Mouse (Mus musculus) gastrocnemius, postnatal 25 days (tissue): Measurements from ENCODE around the gene Cpt1a. TPM values are rescaled to one million over a fixed set of nuclear protein-coding genes. Genes with fewer than 3 reads are reported as not detected.
A peak's percentile ranks its signal among the peaks of the same experiment; 100 is the strongest.

Source experiments
- DNase-seq: peaks from one replicate; pipeline ENCODE4 v3.0.0; 2022
- long read RNA-seq, 2 experiments: library from polyadenylated mRNA; stranded (forward); transcript quantifications; one replicate each; pipeline ENCODE4 v2.0.0; 2021
- total RNA-seq, 2 experiments: library from RNA; stranded (reverse); gene quantifications; 1 replicate in 1 of 2; 2 replicates in 1 of 2; pipeline ENCODE4 v1.2.3; 2021

Cpt1a gene
- total RNA-seq = 10 to 100 TPM; 13.8 to 14.3 TPM
- long read RNA-seq, experiment 1, partial matches to known transcripts = 1 of 2 reads
- long read RNA-seq, experiment 1, other reads (novel, unspliced or antisense) = 1 of 2 reads
- long read RNA-seq, experiment 2, full-length matches to known transcripts = 1 of 2 reads
- long read RNA-seq, experiment 2, partial matches to known transcripts = 1 of 2 reads
- long read RNA-seq, experiment 2, other reads (novel, unspliced or antisense) = 0 of 2 reads

- peak; percentile 64 for DNase-seq
Measured at GRCm38 (mm10) chr19:3322261-3322969, at the start of gene Cpt1a. Gene Cpt1a, plus strand, starts transcription at chr19:3322334.

- no peak for DNase-seq
Measured at GRCm38 (mm10) chr19:3273331-3273730, 48.8 kb upstream of the Cpt1a start.

- no peak for DNase-seq
Measured at GRCm38 (mm10) chr19:3275744-3276365, 46.3 kb upstream of the Cpt1a start.

GRCm38 (mm10) chr19:3281886-3282285 is 40.2 kb upstream of the Cpt1a start:
- no peak for DNase-seq

GRCm38 (mm10) chr19:3282572-3283467 is 39.3 kb upstream of the Cpt1a start, which contains the start of the genes Mrpl21 and Ighmbp2:
Gene Mrpl21, plus strand, starts transcription at chr19:3282901.
Gene Ighmbp2, minus strand, starts transcription at chr19:3283017.
- peak; percentile 85 for DNase-seq

GRCm38 (mm10) chr19:3289006-3289405 is 33.1 kb upstream of the Cpt1a start:
- no peak for DNase-seq

- peak; percentile 45 for DNase-seq
Measured at GRCm38 (mm10) chr19:3292028-3292427, 30.1 kb upstream of the Cpt1a start.

GRCm38 (mm10) chr19:3292993-3293392 is 29.1 kb upstream of the Cpt1a start:
- no peak for DNase-seq

- DNase-seq = no peak
Measured at GRCm38 (mm10) chr19:3295245-3295644, 26.9 kb upstream of the Cpt1a start.

- no peak for DNase-seq
Measured at GRCm38 (mm10) chr19:3297034-3297433, 25.1 kb upstream of the Cpt1a start.

- DNase-seq = no peak
Measured at GRCm38 (mm10) chr19:3297775-3298174, 24.4 kb upstream of the Cpt1a start.

GRCm38 (mm10) chr19:3304017-3304416 is 18.1 kb upstream of the Cpt1a start:
- DNase-seq = no peak

- DNase-seq = no peak
Measured at GRCm38 (mm10) chr19:3307175-3307949, 14.8 kb upstream of the Cpt1a start.

GRCm38 (mm10) chr19:3319341-3319740 is 2.8 kb upstream of the Cpt1a start:
- DNase-seq = no peak

- DNase-seq = no peak
Measured at GRCm38 (mm10) chr19:3320086-3320485, 2.0 kb upstream of the Cpt1a start.

GRCm38 (mm10) chr19:3320801-3321200 is 1.3 kb upstream of the Cpt1a start:
- no peak for DNase-seq

- peak; percentile 67 for DNase-seq
Measured at GRCm38 (mm10) chr19:3321617-3322016, 517 bp upstream of the Cpt1a start.

GRCm38 (mm10) chr19:3323201-3323621 is 1.1 kb downstream of the Cpt1a start:
- peak; percentile 92 for DNase-seq

GRCm38 (mm10) chr19:3323753-3324270 is 1.7 kb downstream of the Cpt1a start:
- peak; percentile 76 for DNase-seq

- DNase-seq = peak; percentile 21
Measured at GRCm38 (mm10) chr19:3324271-3324811, 2.2 kb downstream of the Cpt1a start.
